Mouse (Mus musculus): ENCODE data around the gene Glud1.

GRCm38 (mm10) chr14:34273280-34273679 is 37.2 kb upstream of the Glud1 start:
- TF ChIP-seq POLR2A (IDR thresholded peaks at IDR 0.05; ENCODE audit: borderline replicate concordance, insufficient read depth, low read length) (no peak), CTCF (IDR thresholded peaks at IDR 0.05; ENCODE audit: borderline replicate concordance, insufficient read depth, low read depth, low read length) (peak; percentile 20; the same call in 1 of the 2 replicates)
